In genomic region chr9:37220755-37221154, GRCm38 (mm10) we compare ENCODE assay signal across 28 mouse cellular contexts. TPM values are rescaled to one million over a fixed set of nuclear protein-coding genes. Genes with fewer than 3 reads are reported as not detected.
DNase-seq lines count a peak whose midpoint lies in the region; ATAC-seq and TF ChIP-seq lines count a peak whose summit lies in the region.
"Had no signal": no experiment of that assay in that cellular context is flagged by ENCODE, and none has a peak within 500 bp of the region (broad histone marks: within the 10 kb centered on the region; RNA-seq: fewer than 3 reads in every experiment).

No protein-coding gene starts in this region.

- H3K4me2 ChIP-seq in hindbrain, embryonic 15.5 days, result no peak overlapping the region
- no peak overlapping the region for H3K4me2 ChIP-seq in hindbrain, postnatal 0 days (ENCODE audit: low read depth, low read length)
- no peak overlapping the region for H3K4me2 ChIP-seq in midbrain, embryonic 13.5 days (replicated peaks)
- H3K4me2 ChIP-seq: embryonic facial prominence, embryonic 13.5 days; forebrain, embryonic 13.5 days; heart, embryonic 11.5 days; hindbrain, embryonic 12.5 days had no signal

- ATAC-seq in hindbrain, embryonic 15.5 days (ENCODE audit: low FRiP score, low read depth), result peak; percentile 34; the same call in 1 of the 2 replicates
- no peak for ATAC-seq in hindbrain, postnatal 0 days
- ATAC-seq in midbrain, embryonic 13.5 days, result peak; percentile 55; the same call in 1 of the 2 replicates
- ATAC-seq: forebrain, embryonic 13.5 days; forebrain, postnatal 0 days; inflammation-experienced regulatory T-cells, adult 6 months; Patski had no signal

- DNase-seq in hindbrain, postnatal 0 days (ENCODE audit: low spot score), result no peak
- DNase-seq in midbrain, embryonic 10.5 days (ENCODE audit: low spot score), result no peak
- DNase-seq in retina, postnatal 1 day, result peak; percentile 11
- DNase-seq in retina, embryonic 14.5 days (ENCODE audit: low spot score), result no peak
- DNase-seq: adrenal gland, adult 2 months; adrenal gland, postnatal 14 days; B cell, adult 2 months; cerebellum, adult 11-12 months; cerebellum, adult 8-10 months; cerebellum, postnatal 10 days; cerebellum, postnatal 36 days; embryo, embryonic 11 days; forebrain, postnatal 0 days; gastrocnemius, adult 2 months; gastrocnemius, postnatal 14 days; heart, adult 11 months had no signal

- no peaks in the 10 kb centered on the region for H3K36me3 ChIP-seq in hindbrain, embryonic 15.5 days
- H3K36me3 ChIP-seq in hindbrain, postnatal 0 days (ENCODE audit: insufficient read depth, low read length), result no peaks in the 10 kb centered on the region
- peaks cover 21% of the 10 kb centered on the region for H3K36me3 ChIP-seq in midbrain, embryonic 13.5 days
- H3K36me3 ChIP-seq in midbrain, embryonic 10.5 days, result peaks cover 55% of the 10 kb centered on the region
- H3K36me3 ChIP-seq: hindbrain, embryonic 12.5 days had no signal

- no peaks in the 10 kb centered on the region for H3K4me1 ChIP-seq in hindbrain, embryonic 15.5 days (replicated peaks)
- no peaks in the 10 kb centered on the region for H3K4me1 ChIP-seq in hindbrain, postnatal 0 days (ENCODE audit: insufficient read depth, low read length)
- H3K4me1 ChIP-seq in midbrain, embryonic 13.5 days (replicated peaks), result no peaks in the 10 kb centered on the region
- H3K4me1 ChIP-seq in midbrain, embryonic 10.5 days, result peaks cover 11% of the 10 kb centered on the region
- H3K4me1 ChIP-seq: embryonic facial prominence, embryonic 10.5 days; embryonic facial prominence, embryonic 13.5 days; hindbrain, embryonic 12.5 days had no signal

- no peak overlapping the region for H3K4me3 ChIP-seq in hindbrain, embryonic 15.5 days
- H3K4me3 ChIP-seq in hindbrain, postnatal 0 days (ENCODE audit: low read length), result no peak overlapping the region
- no peak overlapping the region for H3K4me3 ChIP-seq in midbrain, embryonic 13.5 days (replicated peaks)
- no peak overlapping the region for H3K4me3 ChIP-seq in midbrain, embryonic 10.5 days
- H3K4me3 ChIP-seq: embryonic facial prominence, embryonic 10.5 days; embryonic facial prominence, embryonic 13.5 days; erythroblast, embryonic 14.5 days; forebrain, embryonic 13.5 days; gastrocnemius, adult 2 months; hindbrain, embryonic 12.5 days had no signal

- no peak overlapping the region for H3K9ac ChIP-seq in hindbrain, embryonic 15.5 days
- no peak overlapping the region for H3K9ac ChIP-seq in hindbrain, postnatal 0 days (replicated peaks; ENCODE audit: low read length)
- no peak overlapping the region for H3K9ac ChIP-seq in midbrain, embryonic 13.5 days (replicated peaks)
- H3K9ac ChIP-seq: embryonic facial prominence, embryonic 13.5 days; forebrain, embryonic 13.5 days; forebrain, postnatal 0 days; hindbrain, embryonic 12.5 days had no signal

- no peaks in the 10 kb centered on the region for H3K27me3 ChIP-seq in hindbrain, embryonic 15.5 days
- H3K27me3 ChIP-seq in hindbrain, postnatal 0 days (ENCODE audit: insufficient read depth, low read length), result no peaks in the 10 kb centered on the region
- no peaks in the 10 kb centered on the region for H3K27me3 ChIP-seq in midbrain, embryonic 13.5 days
- H3K27me3 ChIP-seq in midbrain, embryonic 10.5 days (ENCODE audit: low read depth, poor library complexity, severe bottlenecking), result no peaks in the 10 kb centered on the region
- H3K27me3 ChIP-seq: CH12.LX; embryonic facial prominence, embryonic 13.5 days; forebrain, embryonic 13.5 days; hindbrain, embryonic 12.5 days; Patski had no signal

- no peak overlapping the region for H3K27ac ChIP-seq in hindbrain, embryonic 15.5 days (replicated peaks)
- no peak overlapping the region for H3K27ac ChIP-seq in hindbrain, postnatal 0 days
- H3K27ac ChIP-seq in midbrain, embryonic 13.5 days, result no peak overlapping the region
- H3K27ac ChIP-seq in midbrain, embryonic 10.5 days (replicated peaks), result no peak overlapping the region
- H3K27ac ChIP-seq: embryonic facial prominence, embryonic 10.5 days; embryonic facial prominence, embryonic 13.5 days; forebrain, embryonic 13.5 days; gastrocnemius, adult 2 months; hindbrain, embryonic 12.5 days had no signal

- no peak for TF ChIP-seq CTCF in hindbrain, postnatal 0 days (IDR thresholded peaks at IDR 0.05; ENCODE audit: low read depth)

- WGBS in hindbrain, embryonic 15.5 days, result 80% methylated on average over 8 of the region's 8 CpGs
- 82% methylated on average over 8 of the region's 8 CpGs for WGBS in hindbrain, postnatal 0 days
- WGBS in midbrain, embryonic 13.5 days, result 84% methylated on average over 8 of the region's 8 CpGs
- WGBS in midbrain, embryonic 10.5 days, result 90% methylated on average over 8 of the region's 8 CpGs

- H3K9me3 ChIP-seq in hindbrain, embryonic 15.5 days, result no peaks in the 10 kb centered on the region
- no peaks in the 10 kb centered on the region for H3K9me3 ChIP-seq in hindbrain, postnatal 0 days (ENCODE audit: low read length)
- H3K9me3 ChIP-seq in midbrain, embryonic 13.5 days, result no peaks in the 10 kb centered on the region
- 0 out of 2 replicates have a peak, but pooled peaks cover 5% of the 10 kb centered on the region for H3K9me3 ChIP-seq in midbrain, embryonic 10.5 days (replicated peaks)
- H3K9me3 ChIP-seq: embryonic facial prominence, embryonic 10.5 days; embryonic facial prominence, embryonic 13.5 days; forebrain, embryonic 13.5 days; G1E; hindbrain, embryonic 12.5 days had no signal

RNA-seq across cellular contexts. Expression of gene Tmem218, which starts 12.7 kb away (rescaled TPM):
- 9.6 and 10.3 TPM in 2 replicates for polyA plus RNA-seq in hindbrain, embryonic 15.5 days (2015; fragmentation: Nextera tagmentation; extraction: Ambion mirVana)
- 6.0 and 6.3 TPM in 2 replicates for total RNA-seq in hindbrain, postnatal 0 days (2014; rRNA removed)
- polyA plus RNA-seq in hindbrain, postnatal 0 days (2015; fragmentation: Nextera tagmentation; extraction: Ambion mirVana), result 11.4 and 13.3 TPM in 2 replicates
- 11.4 and 12.7 TPM in 2 replicates for polyA plus RNA-seq in midbrain, embryonic 13.5 days (2015; fragmentation: Nextera tagmentation; extraction: Ambion mirVana)
- polyA plus RNA-seq in midbrain, embryonic 10.5 days (2016; fragmentation: Nextera tagmentation; extraction: Ambion mirVana), result 16.7 and 19.2 TPM in 2 replicates

RNA-seq across cellular contexts. Expression of gene Slc37a2, which starts 34.8 kb away (rescaled TPM):
- 1.4 and 2.1 TPM in 2 replicates for polyA plus RNA-seq in hindbrain, embryonic 15.5 days (2015; fragmentation: Nextera tagmentation; extraction: Ambion mirVana)
- total RNA-seq in hindbrain, postnatal 0 days (2014; rRNA removed), result 2.6 and 4.7 TPM in 2 replicates
- polyA plus RNA-seq in hindbrain, postnatal 0 days (2015; fragmentation: Nextera tagmentation; extraction: Ambion mirVana), result 2.4 and 3.4 TPM in 2 replicates
- 0.72 and 0.96 TPM in 2 replicates for polyA plus RNA-seq in midbrain, embryonic 13.5 days (2015; fragmentation: Nextera tagmentation; extraction: Ambion mirVana)
- 3.0 and 3.9 TPM in 2 replicates for polyA plus RNA-seq in midbrain, embryonic 10.5 days (2016; fragmentation: Nextera tagmentation; extraction: Ambion mirVana)
- polyA plus RNA-seq: erythroblast, embryonic 14.5 days had no signal
